Mouse (Mus musculus): Measurements from ENCODE around the gene P4ha2.
A peak's percentile ranks its signal among the peaks of the same experiment; 100 is the strongest.

Gene P4ha2

DNA sequence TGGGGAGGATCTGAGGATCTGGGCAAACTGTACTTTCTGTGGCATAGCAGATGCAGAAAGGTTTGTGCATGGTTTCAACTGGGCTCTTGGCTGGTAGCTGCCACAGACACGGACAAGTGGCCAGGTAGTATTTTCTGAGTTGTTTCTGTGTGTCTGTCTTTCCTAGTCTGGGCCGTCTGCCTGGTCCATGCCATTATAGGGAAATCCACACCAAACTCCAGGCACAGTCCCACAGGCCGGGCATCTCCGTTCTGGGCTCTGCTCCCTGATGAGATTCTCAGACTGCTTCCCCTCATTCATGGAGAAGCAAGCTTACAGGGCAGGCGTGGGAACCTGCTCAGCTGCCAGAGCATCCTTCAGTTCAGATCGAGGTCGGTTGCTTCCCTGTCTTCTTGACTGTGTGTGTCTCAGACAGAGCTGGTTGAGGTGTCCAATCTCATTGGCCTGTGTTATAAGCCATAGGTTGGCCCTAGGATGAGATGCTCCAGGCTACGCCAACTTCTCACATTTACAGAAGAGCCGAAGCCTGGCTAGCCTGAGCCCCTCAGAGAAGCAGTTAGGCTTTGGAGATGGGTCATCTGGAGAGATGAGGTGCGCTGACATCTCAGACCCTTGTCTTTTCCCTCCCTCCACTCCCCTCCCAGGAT lies at the start of gene P4ha2:
TSS of gene P4ha2 (plus strand) at position 51 of the 647 bp plus-strand sequence.
- no peak for DNase-seq (ENCODE audit: low read depth, low spot score)
- Histone ChIP-seq H3K36me3 (ENCODE audit: control insufficient read depth, insufficient read depth, low read length, poor library complexity, severe bottlenecking) (no peaks in the 10 kb centered on the region), H3K27me3 (ENCODE audit: control insufficient read depth, insufficient read depth, low read length, poor library complexity, severe bottlenecking) (no peaks in the 10 kb centered on the region)

DNA sequence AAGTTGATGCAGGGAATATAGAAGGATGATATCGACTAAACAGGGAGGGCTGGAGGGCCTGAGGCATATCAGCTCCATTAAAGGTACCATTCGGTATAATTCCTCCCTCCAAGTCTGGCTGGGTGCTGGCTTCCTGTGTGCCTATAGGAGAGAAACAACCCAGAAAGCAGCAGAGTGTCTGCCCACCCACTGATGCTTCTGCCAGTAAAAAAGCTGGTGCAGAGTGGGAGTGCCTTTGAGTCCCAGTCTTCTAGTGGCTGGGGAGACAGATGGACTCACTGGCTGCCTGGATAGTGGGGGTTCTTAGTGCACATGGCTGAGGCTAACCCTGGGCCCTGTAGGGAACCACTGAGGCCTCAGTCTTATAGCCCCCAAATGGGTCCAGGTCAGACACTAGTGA lies 49.7 kb upstream of the P4ha2 start:
- no peak for DNase-seq (ENCODE audit: low read depth, low spot score)
- Histone ChIP-seq H3K36me3 (ENCODE audit: control insufficient read depth, insufficient read depth, low read length, poor library complexity, severe bottlenecking) (no peaks in the 10 kb centered on the region), H3K27me3 (ENCODE audit: control insufficient read depth, insufficient read depth, low read length, poor library complexity, severe bottlenecking) (no peaks in the 10 kb centered on the region; the same call in 1 of the 2 replicates)

DNA sequence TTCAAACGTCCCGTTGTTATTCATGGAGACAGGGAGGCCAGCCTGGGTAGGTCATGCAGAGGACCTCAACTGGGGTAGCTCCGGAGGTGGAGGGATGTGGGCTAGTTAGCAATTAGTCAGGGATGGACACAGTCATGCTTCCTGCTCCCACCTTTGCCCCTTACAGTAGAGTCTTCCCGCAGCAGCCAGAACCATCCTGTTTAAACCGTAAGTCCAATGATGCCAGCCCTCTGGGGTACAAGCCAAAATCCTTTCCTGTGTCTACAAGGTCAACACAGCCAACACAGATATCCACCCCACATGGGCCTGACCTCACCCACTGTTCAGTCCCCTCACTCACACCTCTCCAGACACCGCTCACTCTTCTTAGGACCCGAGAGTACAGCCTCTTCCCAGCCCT lies 48.7 kb upstream of the P4ha2 start:
- DNase-seq (ENCODE audit: low read depth, low spot score) = no peak
- H3K36me3 ChIP-seq (ENCODE audit: control insufficient read depth, insufficient read depth, low read length, poor library complexity, severe bottlenecking) = no peaks in the 10 kb centered on the region
- no peaks in the 10 kb centered on the region for H3K27me3 ChIP-seq (ENCODE audit: control insufficient read depth, insufficient read depth, low read length, poor library complexity, severe bottlenecking)

DNA sequence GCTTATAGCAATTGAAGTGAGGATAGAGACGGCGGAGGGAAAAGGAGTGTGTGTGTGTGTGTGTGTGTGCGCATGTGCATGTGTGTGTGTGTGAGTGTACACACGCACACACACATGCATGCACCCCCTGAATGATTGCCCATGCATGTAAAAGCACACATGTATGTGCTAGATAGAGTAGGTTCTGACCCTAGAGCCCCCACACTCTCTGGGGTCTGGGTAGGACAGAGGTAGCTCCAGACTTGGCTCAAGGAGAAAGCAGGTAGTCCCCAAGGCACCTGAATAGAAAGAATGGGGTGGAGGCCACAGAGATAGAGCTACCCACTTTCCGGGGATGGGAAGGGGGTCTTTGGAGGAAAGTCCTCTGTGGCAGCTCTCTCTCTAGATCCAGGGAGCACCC lies 47.8 kb upstream of the P4ha2 start:
- Histone ChIP-seq H3K27me3 (ENCODE audit: control insufficient read depth, insufficient read depth, low read length, poor library complexity, severe bottlenecking) (no peaks in the 10 kb centered on the region), H3K36me3 (ENCODE audit: control insufficient read depth, insufficient read depth, low read length, poor library complexity, severe bottlenecking) (no peaks in the 10 kb centered on the region)
- no peak for DNase-seq (ENCODE audit: low read depth, low spot score)

DNA sequence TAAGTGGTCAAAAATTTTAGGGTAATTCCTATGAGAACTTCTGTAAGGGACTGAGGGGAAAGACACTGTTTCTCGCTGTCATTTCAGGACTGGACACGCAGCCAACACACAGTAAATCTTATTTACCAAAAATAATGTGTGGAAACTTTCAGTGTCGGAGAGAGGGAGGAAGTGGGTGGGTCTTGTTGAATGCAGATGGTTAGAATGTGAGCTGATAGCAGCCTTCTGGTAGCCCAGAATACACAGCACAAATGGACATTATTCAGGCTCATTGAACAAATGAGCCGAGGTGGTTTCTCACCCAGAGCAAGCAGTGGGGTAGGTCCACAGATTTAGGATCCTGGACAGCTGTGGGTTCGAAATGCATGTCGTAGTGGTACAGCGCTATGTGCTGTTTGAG lies 46.8 kb upstream of the P4ha2 start:
- H3K27me3 ChIP-seq (ENCODE audit: control insufficient read depth, insufficient read depth, low read length, poor library complexity, severe bottlenecking) = no peaks in the 10 kb centered on the region
- DNase-seq (ENCODE audit: low read depth, low spot score) = no peak
- H3K36me3 ChIP-seq (ENCODE audit: control insufficient read depth, insufficient read depth, low read length, poor library complexity, severe bottlenecking) = no peaks in the 10 kb centered on the region

DNA sequence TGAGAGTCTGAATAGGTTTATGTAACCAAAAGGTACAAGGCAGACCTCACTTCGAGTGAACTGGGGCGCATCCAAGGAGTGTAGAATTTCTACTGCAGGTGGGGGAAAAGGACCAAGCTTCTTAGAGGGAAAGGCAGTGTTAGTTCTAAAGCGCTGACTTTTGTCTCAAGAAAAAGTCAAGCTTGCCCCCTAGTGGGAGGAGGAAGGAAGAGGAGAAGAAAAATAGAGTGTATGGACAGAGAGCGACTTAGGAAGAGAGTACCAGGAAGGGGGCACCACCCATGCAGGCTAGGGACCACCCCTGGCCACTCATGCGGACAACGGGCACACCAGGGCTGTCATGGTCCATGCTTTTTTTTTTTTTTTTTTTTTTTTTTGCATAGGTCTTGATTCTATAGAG lies 45.6 kb upstream of the P4ha2 start:
- H3K36me3 ChIP-seq (ENCODE audit: control insufficient read depth, insufficient read depth, low read length, poor library complexity, severe bottlenecking) = no peaks in the 10 kb centered on the region
- peak; percentile 46 for DNase-seq (ENCODE audit: low read depth, low spot score)
- no peaks in the 10 kb centered on the region for H3K27me3 ChIP-seq (ENCODE audit: control insufficient read depth, insufficient read depth, low read length, poor library complexity, severe bottlenecking)

DNA sequence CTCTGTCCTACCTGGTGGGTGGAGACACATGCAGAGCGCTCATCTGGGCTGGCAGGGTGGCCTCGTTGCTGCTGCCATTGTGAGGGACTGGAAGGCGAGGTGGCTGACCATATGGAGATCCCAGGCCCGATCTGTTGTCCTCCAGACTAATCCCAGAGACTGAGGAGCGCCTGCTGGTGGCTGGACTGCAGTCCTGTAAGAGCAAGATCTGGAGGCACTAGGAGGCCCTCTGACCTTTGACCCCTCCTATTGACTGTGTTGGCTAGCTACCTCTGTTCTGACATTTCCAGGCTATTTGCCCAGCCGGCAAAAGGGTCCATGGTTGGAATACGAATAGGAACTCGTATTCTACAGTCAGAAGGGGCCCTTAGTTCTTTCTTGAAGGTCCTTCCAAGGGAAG lies 43.8 kb upstream of the P4ha2 start:
- no peak for DNase-seq (ENCODE audit: low read depth, low spot score)

DNA sequence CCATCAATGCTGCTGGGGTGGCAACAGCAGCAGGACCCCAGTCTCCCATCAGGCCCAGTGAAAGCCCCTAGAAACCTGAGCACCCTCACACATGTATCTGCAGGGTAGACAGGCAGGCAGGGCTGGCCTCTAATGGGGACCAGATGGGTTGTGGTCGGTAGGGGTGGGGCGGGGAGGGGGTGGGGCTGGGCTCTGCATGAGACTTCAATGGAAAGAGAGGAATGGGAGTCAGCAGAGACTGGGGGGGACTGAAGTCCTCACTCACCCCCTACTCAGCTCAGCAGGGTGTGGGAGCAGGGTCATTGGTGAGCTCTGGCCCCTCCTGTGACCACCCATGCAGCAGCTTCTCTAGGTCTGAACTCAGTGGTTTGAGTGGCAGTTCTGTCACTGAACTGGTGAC lies 42.5 kb upstream of the P4ha2 start:
- no peak for DNase-seq (ENCODE audit: low read depth, low spot score)
- Histone ChIP-seq H3K27me3 (ENCODE audit: control insufficient read depth, insufficient read depth, low read length, poor library complexity, severe bottlenecking) (no peaks in the 10 kb centered on the region), H3K36me3 (ENCODE audit: control insufficient read depth, insufficient read depth, low read length, poor library complexity, severe bottlenecking) (no peaks in the 10 kb centered on the region)

More for the DNA sequence above, 43.8 kb upstream of the P4ha2 start:
- Histone ChIP-seq H3K36me3 (ENCODE audit: control insufficient read depth, insufficient read depth, low read length, poor library complexity, severe bottlenecking) (no peaks in the 10 kb centered on the region), H3K27me3 (ENCODE audit: control insufficient read depth, insufficient read depth, low read length, poor library complexity, severe bottlenecking) (no peaks in the 10 kb centered on the region)

DNA sequence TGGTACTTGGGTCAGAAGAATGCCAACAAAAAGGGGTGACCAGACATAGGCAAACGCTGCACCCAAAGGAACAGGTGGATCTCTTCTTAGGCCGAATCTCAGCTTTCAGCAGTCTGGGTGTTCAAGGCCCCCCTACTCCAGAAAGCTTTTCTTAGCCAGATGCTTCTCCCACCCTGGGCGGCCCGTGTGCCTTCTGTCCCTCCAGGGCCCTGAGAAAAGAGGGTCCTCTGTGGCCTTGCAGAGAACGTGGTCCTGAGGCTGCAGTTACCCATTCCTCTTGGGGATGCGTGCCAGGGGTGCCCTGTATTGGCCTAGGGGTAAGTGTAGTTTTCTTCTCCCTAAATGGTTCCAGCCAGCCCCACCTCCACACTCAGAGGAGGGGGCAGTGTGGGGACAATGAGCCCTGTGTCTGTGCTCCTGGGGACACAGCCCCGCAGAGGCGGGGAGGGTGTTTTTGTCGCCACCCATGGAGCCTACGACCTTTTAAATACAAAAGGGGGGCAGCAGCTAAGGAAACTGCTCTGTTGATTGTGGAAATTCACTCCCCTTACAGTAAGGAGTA lies 41.8 kb upstream of the P4ha2 start:
- Histone ChIP-seq H3K27me3 (ENCODE audit: control insufficient read depth, insufficient read depth, low read length, poor library complexity, severe bottlenecking) (no peaks in the 10 kb centered on the region), H3K36me3 (ENCODE audit: control insufficient read depth, insufficient read depth, low read length, poor library complexity, severe bottlenecking) (no peaks in the 10 kb centered on the region)
- DNase-seq (ENCODE audit: low read depth, low spot score) = no peak

DNA sequence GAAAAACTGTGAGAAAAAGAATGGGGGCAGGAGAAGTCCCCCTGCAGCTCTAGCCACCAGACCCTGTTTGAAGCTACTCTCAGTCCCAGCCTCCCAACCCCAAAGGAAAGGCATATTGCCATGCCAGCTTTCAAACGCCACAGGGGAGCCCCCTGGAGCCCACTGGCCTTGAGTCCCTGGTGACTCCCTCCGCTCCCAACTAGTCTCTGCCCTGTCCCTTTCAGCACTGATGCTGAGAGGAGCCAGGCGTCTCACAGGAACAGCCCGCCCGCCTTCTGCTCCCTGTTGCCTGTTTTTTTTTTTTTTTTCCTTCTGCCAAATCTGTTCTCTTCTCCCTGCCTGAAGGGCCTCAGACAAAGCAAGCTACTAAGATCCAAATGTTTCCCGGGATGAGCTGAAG lies 41.3 kb upstream of the P4ha2 start:
- Histone ChIP-seq H3K36me3 (ENCODE audit: control insufficient read depth, insufficient read depth, low read length, poor library complexity, severe bottlenecking) (no peaks in the 10 kb centered on the region), H3K27me3 (ENCODE audit: control insufficient read depth, insufficient read depth, low read length, poor library complexity, severe bottlenecking) (no peaks in the 10 kb centered on the region)
- DNase-seq (ENCODE audit: low read depth, low spot score) = no peak

DNA sequence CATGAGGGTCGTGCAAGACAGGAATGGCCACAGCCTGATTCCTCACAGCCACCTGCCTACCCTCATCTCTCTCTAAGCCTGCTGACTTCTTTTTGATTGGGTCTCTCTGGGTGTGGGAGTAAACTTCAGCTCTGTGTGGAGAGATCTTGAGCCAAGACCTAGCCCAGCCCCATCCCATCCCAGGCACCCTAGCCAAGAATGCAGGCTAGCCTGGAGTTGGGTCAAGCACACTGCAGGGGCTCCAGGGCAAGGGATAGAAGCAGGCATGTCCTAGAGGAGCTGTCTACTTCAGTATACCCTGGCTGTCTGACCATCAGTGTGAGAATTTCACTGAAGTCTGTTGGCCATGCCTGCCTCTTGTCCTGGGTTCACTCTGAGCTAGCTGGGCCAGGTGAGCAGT lies 40.4 kb upstream of the P4ha2 start:
- no peaks in the 10 kb centered on the region for H3K27me3 ChIP-seq (ENCODE audit: control insufficient read depth, insufficient read depth, low read length, poor library complexity, severe bottlenecking)
- H3K36me3 ChIP-seq (ENCODE audit: control insufficient read depth, insufficient read depth, low read length, poor library complexity, severe bottlenecking) = no peaks in the 10 kb centered on the region
- no peak for DNase-seq (ENCODE audit: low read depth, low spot score)

DNA sequence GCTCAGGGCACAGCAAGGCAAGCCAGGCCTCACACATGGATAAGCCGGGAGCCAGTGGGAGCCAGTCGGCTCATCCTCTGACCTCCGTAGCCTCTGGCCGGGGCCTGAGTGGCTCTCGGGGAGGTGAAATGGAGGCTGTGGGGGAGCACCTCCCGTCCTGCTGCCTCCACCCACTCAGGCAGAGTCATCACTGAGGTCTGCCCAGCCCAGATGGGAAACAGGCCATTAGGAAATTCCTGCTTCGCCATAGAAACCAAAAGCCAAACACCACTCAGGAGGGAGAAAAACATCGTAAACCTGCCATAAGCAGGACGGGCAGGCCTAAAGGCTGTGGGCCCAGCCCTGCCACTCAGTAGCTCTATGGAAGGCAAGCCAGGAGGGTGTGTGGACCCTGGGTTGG lies 39.6 kb upstream of the P4ha2 start:
- no peak for DNase-seq (ENCODE audit: low read depth, low spot score)
- Histone ChIP-seq H3K36me3 (ENCODE audit: control insufficient read depth, insufficient read depth, low read length, poor library complexity, severe bottlenecking) (no peaks in the 10 kb centered on the region), H3K27me3 (ENCODE audit: control insufficient read depth, insufficient read depth, low read length, poor library complexity, severe bottlenecking) (no peaks in the 10 kb centered on the region)

DNA sequence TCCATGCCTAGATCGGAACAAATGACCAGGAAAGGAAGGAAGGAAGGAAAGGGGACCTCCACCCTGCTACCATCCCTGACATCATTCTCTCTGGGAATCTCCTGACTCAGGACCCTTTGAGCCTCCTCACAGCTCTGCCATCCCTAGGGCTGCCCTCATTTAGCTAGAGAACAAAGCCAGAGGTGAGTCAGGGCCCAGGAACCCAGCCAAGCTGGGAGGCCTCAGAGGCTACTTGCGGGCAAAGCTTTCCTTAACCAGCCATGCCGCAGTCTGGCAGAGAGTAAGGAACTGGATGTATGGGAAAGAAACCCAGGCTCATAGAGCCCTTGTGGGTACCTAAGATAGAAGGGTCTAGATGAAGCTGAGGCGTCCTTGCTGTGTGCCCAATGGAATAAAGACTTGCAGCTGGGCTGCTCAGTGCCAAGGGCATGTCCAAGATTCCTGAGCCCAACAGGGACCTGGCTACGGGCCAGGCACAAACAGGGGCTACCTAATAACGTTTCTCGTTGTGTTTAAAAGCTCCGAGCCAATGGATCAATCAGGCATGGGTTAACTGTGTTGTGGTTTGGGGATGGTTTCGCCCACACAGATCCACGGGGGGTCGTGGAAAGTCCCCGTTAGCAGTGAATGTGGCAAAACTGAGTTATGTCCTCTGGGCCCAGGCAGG lies 37.7 kb upstream of the P4ha2 start:
- Histone ChIP-seq H3K36me3 (ENCODE audit: control insufficient read depth, insufficient read depth, low read length, poor library complexity, severe bottlenecking) (no peaks in the 10 kb centered on the region), H3K27me3 (ENCODE audit: control insufficient read depth, insufficient read depth, low read length, poor library complexity, severe bottlenecking) (no peaks in the 10 kb centered on the region)
- no peak for DNase-seq (ENCODE audit: low read depth, low spot score)

DNA sequence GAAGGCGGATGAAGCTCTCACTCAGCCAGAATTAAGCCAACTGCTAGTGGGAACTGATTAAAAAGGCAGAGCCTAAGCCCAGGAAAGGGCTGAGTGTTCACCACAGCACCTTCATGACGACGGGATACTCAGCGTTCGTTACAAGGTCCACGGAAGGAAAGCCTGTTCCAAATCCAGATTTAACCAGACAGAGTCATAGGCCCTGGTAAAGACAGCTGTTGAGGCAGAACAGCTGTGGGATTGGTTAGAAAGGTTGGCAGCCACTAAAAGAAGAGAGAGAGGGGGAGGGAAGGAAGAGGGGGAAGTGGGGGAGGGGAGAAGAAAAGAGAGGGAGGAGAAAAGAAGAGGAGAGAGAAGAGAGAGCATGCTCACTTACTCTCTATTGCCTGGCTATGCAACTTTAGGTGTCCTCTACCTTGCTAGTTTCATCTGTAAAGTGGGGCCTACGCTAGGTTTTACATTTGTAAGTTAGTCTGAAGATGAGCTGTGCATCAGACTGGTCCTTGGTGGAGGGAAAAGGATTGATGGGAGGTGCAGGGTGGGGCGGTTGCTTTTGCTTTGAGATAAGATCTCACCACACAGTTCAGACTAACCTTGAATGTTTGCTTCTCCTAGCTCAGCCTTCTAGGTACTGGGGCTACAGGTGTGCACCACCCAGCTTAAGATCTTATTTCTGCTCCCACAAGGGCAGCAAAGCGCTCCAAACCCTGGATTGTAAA lies 37.0 kb upstream of the P4ha2 start:
- Histone ChIP-seq H3K27me3 (ENCODE audit: control insufficient read depth, insufficient read depth, low read length, poor library complexity, severe bottlenecking) (no peaks in the 10 kb centered on the region), H3K36me3 (ENCODE audit: control insufficient read depth, insufficient read depth, low read length, poor library complexity, severe bottlenecking) (no peaks in the 10 kb centered on the region)
- DNase-seq (ENCODE audit: low read depth, low spot score) = no peak

DNA sequence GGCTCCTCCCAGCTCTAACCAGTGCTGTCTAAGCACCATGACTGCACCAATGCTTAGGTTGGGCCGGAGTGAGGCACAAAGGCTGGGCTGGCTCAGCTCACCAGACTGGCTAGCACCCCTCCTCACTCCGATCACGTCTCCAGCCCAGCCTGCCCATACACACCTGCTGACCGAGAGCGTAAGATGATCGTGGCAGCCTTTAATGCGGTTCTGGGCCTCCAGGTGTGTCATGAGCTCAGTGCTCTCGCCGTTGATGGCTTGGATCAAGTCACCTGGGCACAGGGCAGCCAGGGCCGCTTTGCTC lies 36.5 kb upstream of the P4ha2 start:
- no peaks in the 10 kb centered on the region for H3K27me3 ChIP-seq (ENCODE audit: control insufficient read depth, insufficient read depth, low read length, poor library complexity, severe bottlenecking)
- no peak for DNase-seq (ENCODE audit: low read depth, low spot score)
- no peaks in the 10 kb centered on the region for H3K36me3 ChIP-seq (ENCODE audit: control insufficient read depth, insufficient read depth, low read length, poor library complexity, severe bottlenecking)

Data from splenic B cell, adult 2 months (primary cell).